Mouse (Mus musculus): ENCODE measurements around the gene Ccl3.

Ccl3 gene

GRCm38 (mm10) chr11:83623586-83623985, 25.6 kb downstream of the Ccl3 start:
- no peak for DNase-seq (ENCODE audit: low spot score in 2 of 2)

GRCm38 (mm10) chr11:83619037-83619436, 30.1 kb downstream of the Ccl3 start:
- no peak for DNase-seq (ENCODE audit: low spot score in 2 of 2)

GRCm38 (mm10) chr11:83618238-83618637, 30.9 kb downstream of the Ccl3 start:
- DNase-seq (ENCODE audit: low spot score in 2 of 2): no peak

GRCm38 (mm10) chr11:83616586-83616985, 32.6 kb downstream of the Ccl3 start:
- DNase-seq (ENCODE audit: low spot score in 2 of 2): no peak

- no peak for DNase-seq (ENCODE audit: low spot score in 2 of 2)
Observed at GRCm38 (mm10) chr11:83610900-83611299, 38.3 kb downstream of the Ccl3 start.

- DNase-seq (ENCODE audit: low spot score in 2 of 2): no peak
Observed at GRCm38 (mm10) chr11:83606396-83606795, 42.8 kb downstream of the Ccl3 start.

- DNase-seq (ENCODE audit: low spot score in 2 of 2): no peak
Observed at GRCm38 (mm10) chr11:83605535-83605934, 43.6 kb downstream of the Ccl3 start.

GRCm38 (mm10) chr11:83604698-83605097, 44.5 kb downstream of the Ccl3 start:
- no peak for DNase-seq (ENCODE audit: low spot score in 2 of 2)

- DNase-seq (ENCODE audit: low spot score in 2 of 2): no peak
Observed at GRCm38 (mm10) chr11:83603399-83603798, 45.8 kb downstream of the Ccl3 start.

- DNase-seq (ENCODE audit: low spot score in 2 of 2): no peak
Observed at GRCm38 (mm10) chr11:83600576-83600975, 48.6 kb downstream of the Ccl3 start.

GRCm38 (mm10) chr11:83598991-83599390, 50.2 kb downstream of the Ccl3 start:
- DNase-seq (ENCODE audit: low spot score in 2 of 2): no peak

- DNase-seq (ENCODE audit: low spot score in 2 of 2): no peak
Observed at GRCm38 (mm10) chr11:83598207-83598837, 50.8 kb downstream of the Ccl3 start.

Data from heart, adult 9 months (tissue).